Mouse (Mus musculus): ENCODE data around the gene Lsm2.
A peak's percentile ranks its signal among the peaks of the same experiment; 100 is the strongest.

Lsm2 gene

GRCm38 (mm10) chr17:35016376-35016775 is 34.7 kb downstream of the Lsm2 start, which contains the start of gene Vwa7:
Gene Vwa7, plus strand, starts transcription at chr17:35016579.
- peak; percentile 52 for DNase-seq

GRCm38 (mm10) chr17:35016791-35017705 is 35.4 kb downstream of the Lsm2 start:
- DNase-seq = no peak

GRCm38 (mm10) chr17:35017706-35018030 is 36.0 kb downstream of the Lsm2 start:
- DNase-seq = no peak

GRCm38 (mm10) chr17:35018171-35018570 is 36.5 kb downstream of the Lsm2 start:
- DNase-seq = no peak

- no peak for DNase-seq
These were observed 38.2 kb downstream of the Lsm2 start for GRCm38 (mm10) chr17:35019894-35020293.

GRCm38 (mm10) chr17:35020551-35020950 is 38.9 kb downstream of the Lsm2 start:
- no peak for DNase-seq

GRCm38 (mm10) chr17:35021163-35021808 is 39.6 kb downstream of the Lsm2 start:
- peak; percentile 94 for DNase-seq

- DNase-seq = peak; percentile 75
These were observed 40.3 kb downstream of the Lsm2 start for GRCm38 (mm10) chr17:35021842-35022477.

- DNase-seq = no peak
These were observed 40.9 kb downstream of the Lsm2 start for GRCm38 (mm10) chr17:35022541-35023060.

GRCm38 (mm10) chr17:35023221-35023620 is 41.6 kb downstream of the Lsm2 start:
- no peak for DNase-seq

- DNase-seq = no peak
These were observed 42.1 kb downstream of the Lsm2 start for GRCm38 (mm10) chr17:35023756-35024155.

- DNase-seq = no peak
These were observed 42.6 kb downstream of the Lsm2 start for GRCm38 (mm10) chr17:35024261-35024660.

- DNase-seq = peak; percentile 50
These were observed 43.2 kb downstream of the Lsm2 start for GRCm38 (mm10) chr17:35024691-35025488.

GRCm38 (mm10) chr17:35026206-35026605 is 44.5 kb downstream of the Lsm2 start:
- no peak for DNase-seq

- no peak for DNase-seq
These were observed 45.8 kb downstream of the Lsm2 start, which contains the start of gene Sapcd1 for GRCm38 (mm10) chr17:35027277-35028068. Gene Sapcd1, minus strand, starts transcription at chr17:35028016.

GRCm38 (mm10) chr17:35028315-35028714 is 46.7 kb downstream of the Lsm2 start:
- no peak for DNase-seq

- peak; percentile 42 for DNase-seq
These were observed 48.2 kb downstream of the Lsm2 start for GRCm38 (mm10) chr17:35029691-35030532.

- no peak for DNase-seq
These were observed 49.6 kb downstream of the Lsm2 start for GRCm38 (mm10) chr17:35031272-35031671.

GRCm38 (mm10) chr17:35031880-35032279 is 50.2 kb downstream of the Lsm2 start:
- DNase-seq = no peak

GRCm38 (mm10) chr17:35032323-35032870 is 50.7 kb downstream of the Lsm2 start:
- no peak for DNase-seq
